Mouse (Mus musculus): Measurements from ENCODE around the gene A330070K13Rik. TPM values are rescaled to one million over a fixed set of nuclear protein-coding genes. Genes with fewer than 3 reads are reported as not detected.

The A330070K13Rik gene
- polyA plus RNA-seq (2012; rRNA removed): not detected in 2 replicates

DNA sequence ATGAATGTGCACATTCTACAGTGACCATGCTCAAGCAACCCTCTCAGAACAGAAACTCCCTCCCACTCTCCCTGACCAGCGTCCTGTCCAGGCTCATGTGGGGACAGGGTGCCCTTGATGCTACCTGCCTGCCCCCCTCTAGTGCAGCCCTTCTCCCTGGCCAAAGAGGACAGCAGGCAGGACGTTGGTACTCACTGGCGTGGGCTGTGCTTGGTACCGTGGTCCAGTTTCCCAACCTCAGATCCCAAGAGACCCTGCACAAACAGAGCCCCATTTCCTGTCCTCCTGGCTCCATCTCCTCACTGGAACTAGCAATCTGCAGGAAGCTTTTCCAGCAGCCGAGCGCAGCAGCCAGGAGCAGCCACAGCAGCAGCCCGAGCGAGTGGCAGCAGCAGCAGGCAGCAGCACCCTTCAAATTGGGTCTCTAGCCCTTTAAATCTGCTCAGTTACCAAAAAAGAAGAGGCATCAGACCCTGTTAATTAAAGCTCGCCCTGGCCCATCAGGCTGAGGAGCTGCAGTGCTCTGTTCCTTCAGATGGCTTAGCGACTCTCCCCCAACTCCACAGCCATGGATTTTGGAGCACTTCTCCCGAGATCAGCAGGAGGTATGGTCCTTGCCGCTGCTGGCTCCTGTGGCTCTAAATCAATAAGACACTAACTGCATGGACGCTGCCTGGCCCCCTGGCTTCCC, at the start of gene A330070K13Rik:
Gene A330070K13Rik, minus strand, starts transcription at position 410 of the 691 bp plus-strand sequence.

DNA sequence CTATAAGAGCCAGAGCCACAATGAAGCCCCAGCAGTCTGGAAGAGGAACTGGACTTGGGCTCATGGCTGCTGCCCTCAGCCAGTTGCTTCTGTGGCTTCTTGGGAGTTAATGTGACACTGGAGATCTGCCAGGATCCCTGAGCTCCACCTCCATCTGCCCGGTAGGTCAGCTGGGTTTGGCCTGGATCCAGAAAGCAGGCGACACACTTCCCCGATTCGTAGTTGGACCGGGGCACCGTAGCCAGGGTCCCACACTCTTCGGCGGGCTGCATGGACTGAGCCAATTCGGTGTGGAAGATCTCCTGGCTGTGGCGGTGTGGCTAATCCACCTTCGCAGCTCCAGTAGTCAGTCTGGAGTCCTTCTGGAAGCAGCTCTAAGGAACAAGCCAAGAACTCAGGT, 15.2 kb downstream of the A330070K13Rik start, which contains the start of gene Caln1:
Gene Caln1, plus strand, starts transcription at position 219 of the 400 bp plus-strand sequence.

Other genes with a start within 250 kb of the A330070K13Rik start
- gene Kctd7, start 239.8 kb downstream of the A330070K13Rik start, polyA plus RNA-seq (2012; rRNA removed): 3.8 and 4.8 TPM in 2 replicates
- gene Rabgef1, start 212.8 kb downstream of the A330070K13Rik start, polyA plus RNA-seq (2012; rRNA removed): 21.5 and 22.6 TPM in 2 replicates
- gene Tmem248, start 167.6 kb downstream of the A330070K13Rik start, polyA plus RNA-seq (2012; rRNA removed): 24.5 and 32.1 TPM in 2 replicates
- gene Sbds, start 129.1 kb downstream of the A330070K13Rik start, polyA plus RNA-seq (2012; rRNA removed): 62.1 and 81.8 TPM in 2 replicates
- 19.6 and 22.9 TPM in 2 replicates for gene Tyw1, start 129.0 kb downstream of the A330070K13Rik start, polyA plus RNA-seq (2012; rRNA removed)
- 0.18 and 0.41 TPM in 2 replicates for gene Caln1, start 15.2 kb downstream of the A330070K13Rik start, polyA plus RNA-seq (2012; rRNA removed)